Mouse (Mus musculus): ENCODE results near the gene Mad2l2. TPM values are rescaled to one million over a fixed set of nuclear protein-coding genes. Genes with fewer than 3 reads are reported as not detected.
"Not testable (repeated sequence)": the region's sequence is repeated elsewhere in the genome, so short reads cannot be mapped to it uniquely, and the experiment has no call there.

Gene Mad2l2
- polyA plus RNA-seq, 1 experiment from 2014 or later: 116 TPM

DNA sequence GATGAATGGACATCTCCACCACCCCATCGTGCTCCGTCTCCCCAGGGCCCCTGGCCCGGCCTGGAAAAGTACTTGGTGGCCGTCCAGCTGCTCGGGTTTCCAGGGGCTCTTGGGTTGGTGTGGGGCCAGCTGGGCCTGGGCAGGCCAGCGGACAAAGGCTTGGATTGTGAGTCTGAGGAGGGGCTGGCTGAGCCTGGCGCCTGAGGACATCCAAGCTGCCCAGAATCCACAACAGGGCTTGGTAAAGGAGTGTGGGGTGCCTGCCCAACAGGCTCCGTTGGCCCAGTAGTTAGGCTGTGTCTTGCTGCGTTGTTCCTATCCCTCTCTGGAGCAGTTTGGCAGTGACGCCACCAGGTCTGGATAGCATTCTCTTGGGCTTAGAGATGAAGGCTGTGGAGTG is 36.2 kb downstream of the Mad2l2 start:
- peak overlapping the region; percentile 47; the same call in 1 of the 2 replicates for H3K9ac ChIP-seq
- H3K27me3 ChIP-seq: peaks cover 66% of the 10 kb centered on the region
- no peaks in the 10 kb centered on the region for H3K9me3 ChIP-seq
- peak overlapping the region; percentile 2; the same call in 1 of the 2 replicates for H3K4me3 ChIP-seq
- peak; percentile 46 for ATAC-seq (ENCODE audit: low read depth)
- peak overlapping the region; percentile 43 for H3K4me2 ChIP-seq
- H3K27ac ChIP-seq (replicated peaks): peak overlapping the region; percentile 62
- no peaks in the 10 kb centered on the region for H3K36me3 ChIP-seq
- H3K4me1 ChIP-seq (replicated peaks): peaks cover 31% of the 10 kb centered on the region
- 1% methylated on average over 10 of the region's 10 CpGs for WGBS

DNA sequence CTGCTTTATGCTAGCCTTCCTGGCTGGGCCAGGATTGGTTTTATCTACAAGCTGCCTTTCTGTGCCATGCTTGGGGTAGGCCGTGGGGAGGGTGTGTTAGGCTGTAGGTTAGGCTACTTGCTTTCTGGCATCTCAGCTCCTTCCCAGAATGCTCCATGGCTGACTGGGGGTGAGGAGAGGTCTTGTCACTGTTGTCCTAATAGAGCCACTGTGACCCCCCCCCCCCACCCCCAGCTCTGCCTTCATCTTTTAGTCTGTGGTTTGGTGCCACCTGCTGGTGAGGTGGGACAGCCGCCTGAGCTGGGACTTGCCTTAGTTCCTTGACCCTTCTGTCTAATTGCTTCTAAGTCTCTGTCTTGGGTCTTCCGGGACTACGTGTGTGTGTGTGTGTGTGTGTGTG is 36.8 kb downstream of the Mad2l2 start:
- Histone ChIP-seq H3K27ac (replicated peaks) (peak overlapping the region; percentile 62), H3K4me2 (peak overlapping the region; percentile 43), H3K27me3 (peaks cover 66% of the 10 kb centered on the region), H3K9ac (peak overlapping the region; percentile 47; the same call in 1 of the 2 replicates), H3K4me3 (peak overlapping the region; percentile 2; the same call in 1 of the 2 replicates), H3K9me3 (no peaks in the 10 kb centered on the region), H3K36me3 (no peaks in the 10 kb centered on the region), H3K4me1 (replicated peaks) (peaks cover 31% of the 10 kb centered on the region)
- no peak for ATAC-seq (ENCODE audit: low read depth)
- 7% methylated on average over 4 of the region's 4 CpGs for WGBS

DNA sequence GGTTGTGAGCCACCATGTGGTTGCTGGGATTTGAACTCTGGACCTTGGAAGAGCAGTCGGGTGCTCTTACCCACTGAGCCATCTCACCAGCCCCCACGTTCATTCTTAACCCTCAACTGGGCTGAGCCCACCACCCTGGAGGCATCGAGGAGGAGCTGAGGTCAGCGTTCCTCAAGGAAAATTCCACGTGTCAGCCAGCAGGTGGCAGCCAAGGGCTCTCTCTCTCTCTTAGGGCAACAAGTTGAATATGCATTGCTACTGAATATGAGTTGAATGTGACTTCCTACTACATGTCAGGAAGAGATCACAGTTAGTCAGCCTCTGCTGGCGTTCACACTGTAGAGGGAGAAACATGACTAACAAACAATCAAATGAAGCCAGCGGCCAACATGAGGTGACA is 38.1 kb downstream of the Mad2l2 start:
- no peak for ATAC-seq (ENCODE audit: low read depth)
- WGBS: 28% methylated on average over 7 of the region's 7 CpGs
- no peak overlapping the region for H3K27ac ChIP-seq (replicated peaks)
- no peak overlapping the region for H3K9ac ChIP-seq
- peaks cover 36% of the 10 kb centered on the region for H3K4me1 ChIP-seq (replicated peaks)
- no peaks in the 10 kb centered on the region for H3K36me3 ChIP-seq
- H3K4me2 ChIP-seq: no peak overlapping the region
- no peak overlapping the region for H3K4me3 ChIP-seq
- H3K9me3 ChIP-seq: no peaks in the 10 kb centered on the region
- H3K27me3 ChIP-seq: peaks cover 64% of the 10 kb centered on the region

DNA sequence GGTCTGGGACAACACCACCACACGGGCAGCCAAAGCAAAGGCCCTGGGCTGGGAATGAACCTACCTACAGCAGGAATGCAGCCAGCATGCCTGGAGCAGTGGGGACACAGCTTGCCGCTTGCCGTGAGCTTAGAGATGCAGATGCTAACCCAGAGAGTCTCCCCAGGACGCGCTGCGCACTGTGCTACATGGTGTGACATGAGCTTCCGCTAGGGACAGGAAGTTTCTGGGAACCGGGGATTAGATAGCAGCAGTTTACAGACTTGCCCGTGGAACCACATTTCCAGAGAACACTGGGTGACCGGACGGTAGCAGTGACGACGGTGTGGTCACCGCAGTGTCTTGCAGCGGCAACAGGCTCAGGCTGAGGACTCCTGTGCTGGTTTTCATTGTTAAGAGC is 39.4 kb downstream of the Mad2l2 start:
- H3K27me3 ChIP-seq: peaks cover 61% of the 10 kb centered on the region
- no peak overlapping the region for H3K9ac ChIP-seq
- peaks cover 40% of the 10 kb centered on the region for H3K4me1 ChIP-seq (replicated peaks)
- no peaks in the 10 kb centered on the region for H3K9me3 ChIP-seq
- H3K36me3 ChIP-seq: no peaks in the 10 kb centered on the region
- H3K27ac ChIP-seq (replicated peaks): no peak overlapping the region
- H3K4me3 ChIP-seq: no peak overlapping the region
- ATAC-seq (ENCODE audit: low read depth): no peak
- WGBS: 27% methylated on average over 15 of the region's 15 CpGs
- H3K4me2 ChIP-seq: no peak overlapping the region

DNA sequence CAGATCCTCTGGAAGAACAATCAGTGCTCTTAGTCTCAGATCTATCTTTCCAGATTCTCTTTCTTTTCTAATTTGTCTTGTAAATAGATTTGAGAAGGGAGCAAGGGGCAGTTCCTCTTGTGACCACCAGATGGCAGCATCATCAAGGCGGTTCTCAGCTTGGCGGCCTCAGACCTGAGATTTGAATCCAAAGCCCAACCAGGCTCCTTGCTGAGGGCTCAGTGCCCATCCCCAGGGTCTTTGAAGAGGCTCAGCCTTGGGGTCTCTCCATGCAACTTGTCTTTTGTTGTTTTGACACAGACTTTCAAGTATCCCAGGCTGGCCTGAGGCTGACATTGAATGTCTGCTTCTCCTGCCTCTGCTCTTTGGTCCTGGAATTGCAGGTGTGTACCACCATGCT is 40.7 kb downstream of the Mad2l2 start:
- Histone ChIP-seq H3K4me1 (replicated peaks) (peaks cover 41% of the 10 kb centered on the region), H3K27ac (replicated peaks) (no peak overlapping the region), H3K36me3 (no peaks in the 10 kb centered on the region), H3K4me3 (no peak overlapping the region), H3K9me3 (no peaks in the 10 kb centered on the region), H3K27me3 (peaks cover 57% of the 10 kb centered on the region), H3K4me2 (no peak overlapping the region), H3K9ac (no peak overlapping the region)
- no peak for ATAC-seq (ENCODE audit: low read depth)
- 2% methylated on average over 2 of the region's 2 CpGs for WGBS

DNA sequence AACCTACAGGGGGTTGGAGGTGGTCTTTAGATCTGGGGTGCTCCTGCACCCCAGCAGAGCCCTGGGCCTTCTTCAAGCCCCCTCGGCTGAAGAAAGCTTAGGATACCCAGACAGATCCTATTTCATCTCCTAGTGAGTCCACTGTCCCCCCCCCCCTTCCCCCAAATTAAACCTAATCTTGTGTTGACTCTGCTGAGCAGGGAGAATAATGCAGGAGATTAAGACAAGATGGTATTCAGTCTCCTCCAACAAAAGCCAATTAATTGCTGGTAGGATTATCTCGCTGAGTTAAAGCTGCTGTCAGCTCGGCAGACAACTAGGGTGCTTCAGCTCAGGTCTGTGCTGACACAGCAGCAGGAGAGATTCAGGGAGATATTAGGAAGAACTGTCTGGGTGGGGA is 41.1 kb downstream of the Mad2l2 start:
- Histone ChIP-seq H3K9ac (no peak overlapping the region), H3K36me3 (no peaks in the 10 kb centered on the region), H3K4me2 (no peak overlapping the region), H3K27ac (replicated peaks) (no peak overlapping the region), H3K9me3 (no peaks in the 10 kb centered on the region), H3K27me3 (peaks cover 56% of the 10 kb centered on the region), H3K4me3 (no peak overlapping the region), H3K4me1 (replicated peaks) (peaks cover 41% of the 10 kb centered on the region)
- ATAC-seq (ENCODE audit: low read depth): no peak
- WGBS: 51% methylated on average over 3 of the region's 3 CpGs

DNA sequence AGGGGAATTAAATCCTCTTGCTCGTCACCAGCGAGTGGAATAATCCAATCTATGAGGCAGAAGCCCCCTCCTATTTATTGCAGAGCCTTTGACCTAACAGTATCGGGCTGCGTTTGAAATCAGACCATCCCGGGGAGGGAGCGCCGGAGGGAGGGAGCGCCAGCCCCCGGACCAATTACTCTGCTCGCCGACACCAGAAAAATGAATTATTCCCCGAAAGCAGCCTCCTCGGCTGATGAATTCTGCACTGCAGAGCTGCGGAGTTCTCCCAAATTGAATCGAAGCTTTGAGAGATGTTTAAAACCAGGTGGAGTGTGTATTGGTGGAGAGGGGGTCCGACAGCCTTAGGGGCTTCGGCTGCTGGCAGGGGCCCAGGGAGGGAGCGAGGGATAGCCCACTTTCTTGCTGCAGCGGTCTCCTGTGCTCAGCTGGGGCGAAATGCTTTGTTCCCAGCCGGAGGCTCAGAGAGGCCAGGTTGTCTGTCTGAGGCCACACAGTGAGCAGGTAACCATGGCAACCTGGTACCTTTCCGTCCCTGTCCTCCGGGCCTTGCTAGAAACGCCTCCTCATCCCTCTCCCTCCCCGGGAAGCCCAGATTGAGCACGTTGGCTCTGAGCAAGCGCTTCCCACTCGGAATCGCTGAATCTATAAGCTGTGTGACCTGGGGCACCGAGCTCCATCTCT is 43.8 kb downstream of the Mad2l2 start:
- H3K27me3 ChIP-seq: peaks cover 49% of the 10 kb centered on the region
- peak; percentile 64 for ATAC-seq (ENCODE audit: low read depth)

DNA sequence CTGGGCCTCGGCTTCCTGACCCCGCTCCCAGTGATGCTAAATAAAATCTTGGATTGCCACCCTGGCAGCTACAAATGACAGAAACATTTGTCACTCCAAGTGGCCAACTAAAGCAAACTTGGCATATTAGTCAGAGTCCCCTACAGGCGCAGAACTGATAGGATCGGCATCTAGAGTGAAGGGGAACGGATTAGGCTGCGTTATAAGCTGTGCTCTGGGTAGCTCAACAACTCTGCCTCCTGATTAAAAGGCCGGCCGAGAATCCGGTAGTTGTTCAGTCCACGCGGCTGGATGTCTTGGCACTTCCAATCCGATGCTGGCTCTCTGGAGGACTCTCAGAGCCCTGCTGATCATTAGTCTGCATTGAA is 44.3 kb downstream of the Mad2l2 start:
- Histone ChIP-seq H3K4me2 (peak overlapping the region; percentile 52), H3K9me3 (no peaks in the 10 kb centered on the region), H3K27me3 (peaks cover 47% of the 10 kb centered on the region), H3K36me3 (no peaks in the 10 kb centered on the region), H3K9ac (peak overlapping the region; percentile 57), H3K4me1 (replicated peaks) (peaks cover 45% of the 10 kb centered on the region), H3K4me3 (peak overlapping the region; percentile 22; the same call in 1 of the 2 replicates), H3K27ac (replicated peaks) (peak overlapping the region; percentile 86)
- no peak for ATAC-seq (ENCODE audit: low read depth)
- 13% methylated on average over 12 of the region's 12 CpGs for WGBS

More for the DNA sequence above, 43.8 kb downstream of the Mad2l2 start:
- under 1% methylated on average over 30 of the region's 30 CpGs for WGBS
- no peaks in the 10 kb centered on the region for H3K36me3 ChIP-seq
- peak overlapping the region; percentile 86 for H3K27ac ChIP-seq (replicated peaks)
- H3K9ac ChIP-seq: peak overlapping the region; percentile 57
- H3K4me3 ChIP-seq: peak overlapping the region; percentile 22
- H3K9me3 ChIP-seq: no peaks in the 10 kb centered on the region
- H3K4me2 ChIP-seq: peak overlapping the region; percentile 52
- H3K4me1 ChIP-seq (replicated peaks): peaks cover 45% of the 10 kb centered on the region

DNA sequence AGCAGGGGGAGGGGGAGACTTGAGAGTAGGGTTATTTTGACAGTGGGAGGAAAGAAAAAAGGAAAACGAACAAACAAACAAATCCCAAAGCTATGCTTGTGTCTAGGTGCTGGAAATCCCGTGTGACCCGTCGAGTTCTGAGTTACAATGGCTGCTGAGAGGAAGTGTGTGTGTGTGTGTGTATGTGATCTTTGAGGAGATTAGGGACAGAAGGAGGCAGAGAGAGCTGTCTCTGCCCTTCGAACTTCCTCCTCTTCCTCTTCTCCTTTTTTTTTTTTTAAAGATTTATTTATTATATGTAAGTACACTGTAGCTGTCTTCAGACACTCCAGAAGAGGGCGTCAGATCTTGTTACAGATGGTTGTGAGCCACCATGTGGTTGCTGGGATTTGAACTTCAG is 46.4 kb downstream of the Mad2l2 start:
- H3K4me3 ChIP-seq; H3K4me2 ChIP-seq; ATAC-seq (ENCODE audit: low read depth); H3K9ac ChIP-seq; H3K36me3 ChIP-seq; H3K9me3 ChIP-seq: not testable (repeated sequence)
- Histone ChIP-seq H3K27me3 (peaks cover 36% of the 10 kb centered on the region), H3K27ac (replicated peaks) (peak overlapping the region; percentile 86; the same call in 1 of the 2 replicates), H3K4me1 (replicated peaks) (peaks cover 45% of the 10 kb centered on the region)
- WGBS: 76% methylated on average over 5 of the region's 6 CpGs

DNA sequence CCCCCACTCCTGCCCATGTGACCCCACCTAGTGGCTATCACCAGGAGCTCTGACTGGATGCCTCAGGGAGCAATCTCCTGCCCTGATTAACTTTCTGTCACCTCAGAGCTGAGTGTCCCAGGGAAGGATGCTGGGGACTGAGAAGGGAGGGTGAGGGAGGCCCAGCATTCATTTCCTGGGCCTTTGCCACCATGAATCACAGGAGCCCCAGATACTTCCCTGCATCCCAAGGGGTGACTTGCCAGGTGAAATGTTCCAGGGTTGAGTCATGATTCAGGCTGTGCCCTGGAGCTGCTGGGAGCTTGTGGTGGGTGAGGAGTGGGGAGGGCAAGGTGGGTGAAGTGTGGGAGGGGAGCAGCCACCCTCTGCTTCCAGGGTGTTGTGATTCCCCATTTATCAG is 47.5 kb downstream of the Mad2l2 start:
- Histone ChIP-seq H3K27ac (replicated peaks) (0 out of 2 replicates have a peak overlapping the region, but pooled peaks have one; percentile 23), H3K27me3 (peaks cover 26% of the 10 kb centered on the region), H3K4me2 (no peak overlapping the region), H3K4me3 (no peak overlapping the region), H3K36me3 (no peaks in the 10 kb centered on the region), H3K9ac (no peak overlapping the region), H3K4me1 (replicated peaks) (peaks cover 49% of the 10 kb centered on the region), H3K9me3 (no peaks in the 10 kb centered on the region)
- ATAC-seq (ENCODE audit: low read depth): no peak

DNA sequence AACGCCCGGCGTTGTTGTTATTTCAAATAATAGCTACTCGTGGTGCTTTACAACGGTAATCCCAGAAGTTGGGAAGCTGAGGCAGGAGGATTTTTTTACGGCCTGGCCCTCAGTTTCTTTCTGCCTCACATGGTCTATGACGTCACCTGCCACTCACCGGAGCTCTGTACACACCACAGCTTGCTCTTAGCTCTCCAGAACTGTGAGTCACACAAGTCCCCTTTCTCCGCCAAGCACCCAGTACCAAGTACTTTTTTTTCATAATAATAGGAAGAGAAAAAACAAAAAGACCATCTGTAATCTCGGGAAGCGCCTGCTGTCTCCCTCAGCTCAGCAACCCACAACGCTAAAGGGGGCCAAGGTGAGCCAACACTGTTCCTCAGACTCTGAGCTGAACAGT is 51.3 kb downstream of the Mad2l2 start:
- H3K36me3 ChIP-seq: no peaks in the 10 kb centered on the region
- H3K9me3 ChIP-seq: no peaks in the 10 kb centered on the region
- H3K4me3 ChIP-seq: no peak overlapping the region
- H3K27ac ChIP-seq (replicated peaks): no peak overlapping the region
- H3K4me1 ChIP-seq (replicated peaks): peaks cover 25% of the 10 kb centered on the region
- ATAC-seq (ENCODE audit: low read depth): no peak
- H3K4me2 ChIP-seq: no peak overlapping the region
- H3K27me3 ChIP-seq: no peaks in the 10 kb centered on the region
- WGBS: 88% methylated on average over 12 of the region's 12 CpGs
- no peak overlapping the region for H3K9ac ChIP-seq

DNA sequence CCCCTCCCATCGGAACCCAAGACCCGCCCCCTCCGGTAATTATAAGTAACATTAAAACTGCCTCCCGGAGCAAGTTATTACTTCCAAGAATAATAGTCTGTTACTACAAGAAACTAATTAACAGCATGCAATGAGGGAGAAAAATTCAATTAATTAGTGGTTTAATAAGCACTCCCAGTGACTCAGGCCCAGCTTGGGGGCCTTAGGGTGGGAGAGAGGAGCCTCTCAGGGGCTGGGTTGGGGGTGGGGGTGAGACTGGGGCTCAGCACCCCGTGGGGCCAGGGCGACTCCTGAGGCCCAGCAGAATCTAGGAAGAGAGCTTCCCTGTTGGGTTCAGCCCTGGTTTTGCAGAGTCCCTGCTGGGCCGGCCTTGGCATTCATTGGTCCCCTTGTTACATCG is 52.2 kb downstream of the Mad2l2 start:
- WGBS: 37% methylated on average over 8 of the region's 8 CpGs
- H3K27me3 ChIP-seq: no peaks in the 10 kb centered on the region
- no peaks in the 10 kb centered on the region for H3K36me3 ChIP-seq
- H3K4me2 ChIP-seq: no peak overlapping the region
- no peaks in the 10 kb centered on the region for H3K9me3 ChIP-seq
- H3K27ac ChIP-seq (replicated peaks): peak overlapping the region; percentile 62; the same call in 1 of the 2 replicates
- H3K4me3 ChIP-seq: no peak overlapping the region
- no peak overlapping the region for H3K9ac ChIP-seq
- no peak for ATAC-seq (ENCODE audit: low read depth)
- H3K4me1 ChIP-seq (replicated peaks): peaks cover 23% of the 10 kb centered on the region

DNA sequence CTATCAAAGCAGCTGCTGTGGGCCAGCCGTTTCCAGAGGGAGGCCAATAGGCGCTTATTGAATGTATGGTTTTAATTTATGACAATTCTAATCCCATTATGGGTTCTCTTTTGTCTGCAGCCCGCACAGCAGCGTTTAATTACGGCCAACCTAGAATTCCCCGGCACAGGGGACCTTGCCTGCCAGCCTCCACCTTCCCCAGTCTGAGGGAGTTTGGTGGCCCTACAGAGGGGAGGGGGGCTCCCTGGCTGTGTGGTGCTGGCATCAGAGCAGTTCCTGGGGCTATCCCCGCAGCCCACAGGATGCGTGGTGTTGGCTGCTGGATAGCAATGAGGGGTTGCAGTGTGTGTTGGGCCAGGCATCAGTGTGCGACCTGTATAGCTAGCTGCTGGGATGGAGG is 54.4 kb downstream of the Mad2l2 start:
- Histone ChIP-seq H3K9ac (no peak overlapping the region; the same call in 1 of the 2 replicates), H3K27ac (replicated peaks) (peak overlapping the region; percentile 7; the same call in 1 of the 2 replicates), H3K4me1 (replicated peaks) (peaks cover 16% of the 10 kb centered on the region), H3K4me2 (no peak overlapping the region), H3K36me3 (no peaks in the 10 kb centered on the region), H3K4me3 (no peak overlapping the region), H3K9me3 (no peaks in the 10 kb centered on the region), H3K27me3 (peaks cover 3% of the 10 kb centered on the region; the same call in 1 of the 2 replicates)
- WGBS: 33% methylated on average over 9 of the region's 9 CpGs
- peak; percentile 40; the same call in 1 of the 2 replicates for ATAC-seq (ENCODE audit: low read depth)
